Mouse (Mus musculus): ENCODE measurements at regions not wholly inside any gene's neighbourhood (a gene's known extent, or its start where the extent isn't known, plus 50 kb on each side); places are given as distances from the start of the nearest gene placed in this dataset.

DNA sequence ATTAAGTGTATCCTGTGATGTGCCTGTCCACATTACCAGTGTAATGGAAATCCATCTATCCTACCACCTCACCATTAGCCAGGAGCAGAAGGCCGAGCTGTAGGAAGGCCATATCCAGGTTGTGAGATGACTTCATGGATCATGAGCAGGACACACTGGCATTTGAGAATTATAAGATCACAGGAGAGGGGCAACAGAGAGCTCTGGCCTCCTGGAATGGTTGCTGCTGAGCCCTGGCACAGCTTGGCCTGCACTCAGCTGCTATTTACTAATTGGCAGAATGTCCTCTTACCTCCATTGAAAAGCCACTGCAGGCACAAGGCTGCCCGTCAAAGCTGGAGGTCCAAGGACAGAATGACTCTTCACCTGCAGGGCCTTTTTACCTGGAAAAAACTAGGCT lies 212.9 kb upstream of the Pcsk5 start:
- no peak overlapping the region for H3K4me2 ChIP-seq
- H3K27ac ChIP-seq (ENCODE audit: low read depth, low read length), result no peak overlapping the region
- no peaks in the 10 kb centered on the region for H3K4me1 ChIP-seq (ENCODE audit: control insufficient read depth, insufficient read depth, low read length)
- no peaks in the 10 kb centered on the region for H3K36me3 ChIP-seq (ENCODE audit: control insufficient read depth, insufficient read depth, low read length)
- ATAC-seq (ENCODE audit: low FRiP score), result no peak
- no peak overlapping the region for H3K4me3 ChIP-seq (ENCODE audit: low read depth, low read length)
- H3K9me3 ChIP-seq (ENCODE audit: control insufficient read depth, low read length), result no peaks in the 10 kb centered on the region
- 86% methylated on average over 2 of the region's 2 CpGs for WGBS
- no peaks in the 10 kb centered on the region for H3K27me3 ChIP-seq (ENCODE audit: control insufficient read depth, insufficient read depth, low read length)
- no peak for DNase-seq (ENCODE audit: low spot score, missing footprints)
- no peak overlapping the region for H3K9ac ChIP-seq (ENCODE audit: low read length)

DNA sequence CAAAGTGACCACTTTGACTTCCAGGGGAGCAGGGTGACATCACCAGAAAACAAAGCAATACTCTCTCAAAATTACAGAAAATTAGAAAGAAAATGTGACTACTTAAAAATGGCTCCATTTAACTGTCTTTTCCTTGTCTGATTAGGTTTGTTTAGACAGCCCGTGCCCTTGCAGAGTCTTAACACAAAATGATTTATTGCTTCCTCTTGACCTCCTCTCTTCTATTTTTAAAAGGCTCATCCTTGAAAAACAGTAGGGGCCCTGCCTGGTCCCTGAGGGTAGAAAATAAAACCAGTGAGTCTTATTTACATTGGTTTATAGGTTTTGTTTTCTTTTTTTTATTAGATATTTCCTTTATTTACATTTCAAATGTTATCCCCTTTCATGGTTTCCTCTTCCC lies 196.8 kb upstream of the Pcsk5 start:
- DNase-seq (ENCODE audit: low spot score, missing footprints) (no peak), ATAC-seq (ENCODE audit: low FRiP score) (no peak)
- no peaks in the 10 kb centered on the region for H3K9me3 ChIP-seq (ENCODE audit: control insufficient read depth, low read length)
- no peaks in the 10 kb centered on the region for H3K36me3 ChIP-seq (ENCODE audit: control insufficient read depth, insufficient read depth, low read length)
- H3K9ac ChIP-seq (ENCODE audit: low read length), result no peak overlapping the region
- 68% methylated on average over 1 of the region's 1 CpGs for WGBS
- H3K27ac ChIP-seq (ENCODE audit: low read depth, low read length), result no peak overlapping the region
- no peak overlapping the region for H3K4me2 ChIP-seq
- H3K4me1 ChIP-seq (ENCODE audit: control insufficient read depth, insufficient read depth, low read length), result no peaks in the 10 kb centered on the region
- H3K4me3 ChIP-seq (ENCODE audit: low read depth, low read length), result no peak overlapping the region
- no peaks in the 10 kb centered on the region for H3K27me3 ChIP-seq (ENCODE audit: control insufficient read depth, insufficient read depth, low read length)

DNA sequence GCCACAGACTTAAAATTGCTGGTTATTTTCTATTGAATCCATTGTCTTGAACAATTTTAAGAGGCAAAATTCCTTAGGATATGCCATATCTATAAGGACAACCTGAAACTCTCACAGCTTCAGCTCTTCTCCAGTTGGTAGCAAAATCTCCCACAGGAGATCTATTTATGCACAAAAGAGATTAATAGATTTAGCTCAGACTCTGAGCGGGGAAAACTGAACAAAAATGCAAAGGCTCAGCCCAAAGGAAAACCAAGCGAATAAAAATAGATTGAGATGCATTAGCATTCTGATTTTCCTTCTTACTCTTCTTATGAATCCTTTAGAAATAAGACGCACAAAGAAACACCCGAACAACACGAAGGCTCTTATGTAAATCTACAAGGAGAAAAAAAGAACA lies 196.2 kb upstream of the Pcsk5 start:
- DNase-seq (ENCODE audit: low spot score, missing footprints), result no peak
- Histone ChIP-seq H3K27me3 (ENCODE audit: control insufficient read depth, insufficient read depth, low read length) (no peaks in the 10 kb centered on the region), H3K27ac (ENCODE audit: low read depth, low read length) (no peak overlapping the region), H3K4me3 (ENCODE audit: low read depth, low read length) (no peak overlapping the region), H3K9ac (ENCODE audit: low read length) (no peak overlapping the region), H3K4me2 (no peak overlapping the region), H3K9me3 (ENCODE audit: control insufficient read depth, low read length) (no peaks in the 10 kb centered on the region), H3K4me1 (ENCODE audit: control insufficient read depth, insufficient read depth, low read length) (no peaks in the 10 kb centered on the region), H3K36me3 (ENCODE audit: control insufficient read depth, insufficient read depth, low read length) (no peaks in the 10 kb centered on the region)
- ATAC-seq (ENCODE audit: low FRiP score), result no peak
- 83% methylated on average over 5 of the region's 5 CpGs for WGBS

DNA sequence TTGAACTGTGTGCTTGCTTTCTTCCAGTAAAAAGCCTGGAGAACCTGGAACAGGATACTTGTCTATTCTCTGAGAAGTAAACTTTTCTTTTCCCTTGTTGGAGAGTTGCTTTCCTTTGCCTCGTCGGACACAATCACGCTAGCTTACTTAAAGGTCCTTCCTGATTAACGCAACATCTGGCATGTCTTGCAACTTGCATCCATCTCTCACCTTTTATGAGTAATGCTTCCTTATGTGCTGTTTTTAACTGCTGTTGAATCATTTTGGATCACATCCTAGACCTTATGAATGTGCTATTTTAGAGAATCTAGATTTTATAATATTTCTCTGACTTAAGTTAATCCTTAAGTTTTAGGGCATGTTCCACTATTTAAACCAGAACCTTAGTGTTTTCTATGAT lies 188.4 kb upstream of the Pcsk5 start:
- DNase-seq (ENCODE audit: low spot score, missing footprints) (no peak), ATAC-seq (ENCODE audit: low FRiP score) (no peak)
- 90% methylated on average over 4 of the region's 4 CpGs for WGBS

DNA sequence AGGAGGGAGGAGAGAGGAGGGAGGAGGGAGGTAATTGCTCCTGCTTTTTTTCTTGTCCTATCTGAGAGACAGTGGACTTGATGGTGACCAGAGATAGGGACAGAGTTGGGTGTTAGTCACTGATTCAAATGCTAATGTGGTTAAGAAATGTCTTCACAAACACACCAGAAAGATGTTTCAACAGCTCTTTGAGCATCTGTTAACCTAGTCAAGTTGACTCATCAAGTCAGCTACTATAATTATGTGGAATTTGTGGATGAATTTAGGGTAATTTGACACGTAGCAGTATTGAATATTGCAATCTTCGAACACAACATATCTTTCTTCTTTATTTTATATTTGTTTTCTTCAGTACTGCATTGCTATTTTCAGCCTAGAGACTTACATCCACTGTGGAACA lies 182.9 kb upstream of the Pcsk5 start:
- H3K36me3 ChIP-seq (ENCODE audit: control insufficient read depth, insufficient read depth, low read length), result no peaks in the 10 kb centered on the region
- no peaks in the 10 kb centered on the region for H3K9me3 ChIP-seq (ENCODE audit: control insufficient read depth, low read length)
- H3K4me3 ChIP-seq (ENCODE audit: low read depth, low read length), result no peak overlapping the region
- DNase-seq (ENCODE audit: low spot score, missing footprints) (no peak), ATAC-seq (ENCODE audit: low FRiP score) (no peak)
- 91% methylated on average over 2 of the region's 2 CpGs for WGBS
- H3K9ac ChIP-seq (ENCODE audit: low read length), result no peak overlapping the region
- no peak overlapping the region for H3K27ac ChIP-seq (ENCODE audit: low read depth, low read length)
- H3K4me1 ChIP-seq (ENCODE audit: control insufficient read depth, insufficient read depth, low read length), result no peaks in the 10 kb centered on the region
- no peaks in the 10 kb centered on the region for H3K27me3 ChIP-seq (ENCODE audit: control insufficient read depth, insufficient read depth, low read length)
- H3K4me2 ChIP-seq, result no peak overlapping the region

More for the DNA sequence above, 188.4 kb upstream of the Pcsk5 start:
- Histone ChIP-seq H3K27me3 (ENCODE audit: control insufficient read depth, insufficient read depth, low read length) (no peaks in the 10 kb centered on the region), H3K4me1 (ENCODE audit: control insufficient read depth, insufficient read depth, low read length) (no peaks in the 10 kb centered on the region), H3K4me3 (ENCODE audit: low read depth, low read length) (no peak overlapping the region), H3K9ac (ENCODE audit: low read length) (no peak overlapping the region), H3K4me2 (no peak overlapping the region), H3K9me3 (ENCODE audit: control insufficient read depth, low read length) (no peaks in the 10 kb centered on the region), H3K27ac (ENCODE audit: low read depth, low read length) (no peak overlapping the region), H3K36me3 (ENCODE audit: control insufficient read depth, insufficient read depth, low read length) (no peaks in the 10 kb centered on the region)

DNA sequence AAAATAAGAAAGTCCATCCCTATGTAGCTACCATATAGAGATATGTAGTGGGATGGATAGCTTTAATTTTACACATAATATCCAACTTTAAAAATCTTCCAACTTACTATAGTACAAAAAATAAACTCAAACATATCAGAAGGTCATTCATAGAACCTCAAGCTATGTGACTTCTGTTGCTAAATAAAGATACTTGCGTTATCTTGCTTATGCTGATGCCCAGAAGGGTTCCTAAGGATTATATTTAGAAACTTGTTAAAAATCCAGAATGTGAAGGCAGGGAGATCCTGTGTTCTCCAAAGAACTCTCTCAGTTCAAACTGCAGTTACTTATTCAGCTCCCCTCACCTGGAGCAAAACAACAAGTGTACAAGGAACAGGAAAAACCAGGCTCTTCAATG lies 177.9 kb upstream of the Pcsk5 start:
- Histone ChIP-seq H3K27ac (ENCODE audit: low read depth, low read length) (no peak overlapping the region), H3K9ac (ENCODE audit: low read length) (no peak overlapping the region), H3K27me3 (ENCODE audit: control insufficient read depth, insufficient read depth, low read length) (no peaks in the 10 kb centered on the region), H3K4me2 (no peak overlapping the region), H3K9me3 (ENCODE audit: control insufficient read depth, low read length) (no peaks in the 10 kb centered on the region), H3K36me3 (ENCODE audit: control insufficient read depth, insufficient read depth, low read length) (no peaks in the 10 kb centered on the region), H3K4me3 (ENCODE audit: low read depth, low read length) (no peak overlapping the region), H3K4me1 (ENCODE audit: control insufficient read depth, insufficient read depth, low read length) (no peaks in the 10 kb centered on the region)
- DNase-seq (ENCODE audit: low spot score, missing footprints) (no peak), ATAC-seq (ENCODE audit: low FRiP score) (no peak)
- 87% methylated on average over 1 of the region's 1 CpGs for WGBS

DNA sequence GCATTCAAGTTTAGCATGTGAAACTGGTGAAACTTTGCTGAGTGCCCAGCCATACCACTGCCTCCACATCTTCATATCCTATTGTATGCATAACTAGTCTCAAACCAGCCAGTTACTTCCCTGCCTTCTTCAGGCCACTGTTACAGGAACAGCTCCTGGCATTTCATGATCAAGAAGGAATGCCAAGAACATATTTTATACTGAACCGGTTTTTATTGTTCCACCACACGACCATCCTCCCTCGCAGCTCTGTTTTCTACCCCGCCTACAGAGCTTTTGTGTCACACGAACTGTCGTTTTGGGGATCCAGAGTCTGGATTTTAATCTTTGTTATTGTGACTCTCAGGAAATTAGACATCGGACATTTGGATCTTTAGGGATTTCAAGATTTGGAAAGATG lies 174.6 kb upstream of the Pcsk5 start:
- DNase-seq (ENCODE audit: low spot score, missing footprints) (no peak), ATAC-seq (ENCODE audit: low FRiP score) (no peak)
- Histone ChIP-seq H3K36me3 (ENCODE audit: control insufficient read depth, insufficient read depth, low read length) (no peaks in the 10 kb centered on the region), H3K27me3 (ENCODE audit: control insufficient read depth, insufficient read depth, low read length) (no peaks in the 10 kb centered on the region), H3K4me2 (no peak overlapping the region), H3K4me1 (ENCODE audit: control insufficient read depth, insufficient read depth, low read length) (no peaks in the 10 kb centered on the region), H3K9me3 (ENCODE audit: control insufficient read depth, low read length) (no peaks in the 10 kb centered on the region), H3K9ac (ENCODE audit: low read length) (no peak overlapping the region), H3K4me3 (ENCODE audit: low read depth, low read length) (no peak overlapping the region), H3K27ac (ENCODE audit: low read depth, low read length) (no peak overlapping the region)
- 82% methylated on average over 7 of the region's 7 CpGs for WGBS

DNA sequence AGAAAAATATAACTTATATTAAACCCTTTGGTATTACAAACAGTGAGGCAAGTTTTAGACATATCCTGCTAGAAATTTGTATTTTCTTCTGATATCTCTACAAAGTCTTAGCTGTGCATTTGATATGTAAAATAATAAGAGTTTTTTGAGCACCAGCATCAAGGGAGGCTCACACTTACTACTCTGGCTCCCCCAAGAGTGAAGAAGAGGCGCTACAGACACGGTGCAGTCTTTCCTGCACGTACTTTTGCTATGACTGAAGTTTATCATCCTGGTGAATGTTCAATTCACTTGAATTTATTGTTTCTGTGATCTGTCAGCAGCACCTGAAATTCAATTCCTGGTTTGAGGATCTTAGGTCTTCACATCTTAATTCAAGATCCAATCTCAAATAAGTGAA lies 160.1 kb upstream of the Pcsk5 start:
- no peak overlapping the region for H3K9ac ChIP-seq (ENCODE audit: low read length)
- no peak for ATAC-seq (ENCODE audit: low FRiP score)
- H3K4me2 ChIP-seq, result no peak overlapping the region
- no peak overlapping the region for H3K27ac ChIP-seq (ENCODE audit: low read depth, low read length)
- no peaks in the 10 kb centered on the region for H3K4me1 ChIP-seq (ENCODE audit: control insufficient read depth, insufficient read depth, low read length)
- no peak overlapping the region for H3K4me3 ChIP-seq (ENCODE audit: low read depth, low read length)
- DNase-seq (ENCODE audit: low spot score, missing footprints), result no peak
- H3K9me3 ChIP-seq (ENCODE audit: control insufficient read depth, low read length), result no peaks in the 10 kb centered on the region
- H3K36me3 ChIP-seq (ENCODE audit: control insufficient read depth, insufficient read depth, low read length), result no peaks in the 10 kb centered on the region
- no peaks in the 10 kb centered on the region for H3K27me3 ChIP-seq (ENCODE audit: control insufficient read depth, insufficient read depth, low read length)
- WGBS, result 94% methylated on average over 3 of the region's 3 CpGs

DNA sequence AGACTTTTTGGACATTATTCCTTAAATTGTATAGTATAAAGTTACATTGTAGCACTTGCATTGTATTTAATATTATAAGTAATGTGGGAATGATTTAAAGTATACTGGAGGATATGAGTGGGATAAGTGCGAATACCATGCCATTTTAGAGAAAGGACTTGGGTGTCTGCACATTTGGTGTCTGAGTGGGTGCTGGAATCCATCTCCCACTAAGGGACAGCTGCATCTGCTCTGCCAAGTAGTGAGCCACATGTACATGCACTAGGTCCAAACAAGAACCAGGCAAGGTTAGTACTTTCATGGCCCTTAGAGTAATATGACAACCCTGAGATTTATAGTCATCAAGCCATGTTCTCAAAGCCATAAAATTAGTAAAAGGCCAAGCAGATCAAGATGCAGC lies 146.0 kb upstream of the Pcsk5 start:
- no peak overlapping the region for H3K9ac ChIP-seq (ENCODE audit: low read length)
- no peaks in the 10 kb centered on the region for H3K36me3 ChIP-seq (ENCODE audit: control insufficient read depth, insufficient read depth, low read length)
- ATAC-seq (ENCODE audit: low FRiP score) (no peak), DNase-seq (ENCODE audit: low spot score, missing footprints) (no peak)
- H3K9me3 ChIP-seq (ENCODE audit: control insufficient read depth, low read length), result no peaks in the 10 kb centered on the region
- H3K27me3 ChIP-seq (ENCODE audit: control insufficient read depth, insufficient read depth, low read length), result no peaks in the 10 kb centered on the region
- H3K27ac ChIP-seq (ENCODE audit: low read depth, low read length), result no peak overlapping the region
- H3K4me3 ChIP-seq (ENCODE audit: low read depth, low read length), result no peak overlapping the region
- H3K4me1 ChIP-seq (ENCODE audit: control insufficient read depth, insufficient read depth, low read length), result no peaks in the 10 kb centered on the region
- WGBS, result 88% methylated on average over 1 of the region's 1 CpGs
- no peak overlapping the region for H3K4me2 ChIP-seq

DNA sequence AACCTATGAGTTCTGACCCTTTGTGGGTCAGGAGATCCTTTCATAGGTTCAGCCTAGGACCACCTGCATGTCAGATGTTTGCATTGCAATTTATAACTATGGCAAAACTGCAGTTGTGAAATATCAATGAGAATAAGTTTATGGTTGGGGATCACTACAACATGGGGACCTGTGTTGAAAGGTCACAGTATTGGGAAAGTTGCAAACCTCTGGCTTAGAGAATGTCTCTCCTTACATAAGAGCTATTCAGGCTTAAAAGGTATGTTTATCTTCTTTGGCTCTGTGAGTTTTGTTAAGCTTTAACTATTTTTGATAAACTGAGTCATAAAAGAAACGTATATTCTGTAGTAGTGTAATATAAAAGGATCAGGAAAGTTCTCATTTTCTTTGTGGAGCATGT lies 128.1 kb upstream of the Pcsk5 start:
- no peak for DNase-seq (ENCODE audit: low spot score, missing footprints)
- Histone ChIP-seq H3K27me3 (ENCODE audit: control insufficient read depth, insufficient read depth, low read length) (no peaks in the 10 kb centered on the region), H3K4me3 (ENCODE audit: low read depth, low read length) (no peak overlapping the region), H3K9ac (ENCODE audit: low read length) (no peak overlapping the region), H3K27ac (ENCODE audit: low read depth, low read length) (no peak overlapping the region), H3K4me2 (no peak overlapping the region), H3K36me3 (ENCODE audit: control insufficient read depth, insufficient read depth, low read length) (no peaks in the 10 kb centered on the region), H3K4me1 (ENCODE audit: control insufficient read depth, insufficient read depth, low read length) (no peaks in the 10 kb centered on the region), H3K9me3 (ENCODE audit: control insufficient read depth, low read length) (no peaks in the 10 kb centered on the region)
- no peak for ATAC-seq (ENCODE audit: low FRiP score)
- WGBS, result 75% methylated on average over 1 of the region's 1 CpGs

Measured in midbrain, embryonic 11.5 days (tissue).